Mouse (Mus musculus): Measurements from ENCODE around the gene 4930518I15Rik. TPM values are rescaled to one million over a fixed set of nuclear protein-coding genes. Genes with fewer than 3 reads are reported as not detected.
"Not testable (repeated sequence)": the region's sequence is repeated elsewhere in the genome, so short reads cannot be mapped to it uniquely, and the experiment has no call there.

4930518I15Rik gene
- total RNA-seq (2021) (1 to 10 TPM; 2.5 to 3.4 TPM), polyA plus RNA-seq (2012; rRNA removed) (0.68 and 0.98 TPM in 2 replicates)
- long read RNA-seq: 0 reads

- no peak for DNase-seq
These were observed at the start of gene 4930518I15Rik for GRCm38 (mm10) chr2:156857835-156858234. Gene 4930518I15Rik (minus strand): TSS chr2:156857946.

DNA sequence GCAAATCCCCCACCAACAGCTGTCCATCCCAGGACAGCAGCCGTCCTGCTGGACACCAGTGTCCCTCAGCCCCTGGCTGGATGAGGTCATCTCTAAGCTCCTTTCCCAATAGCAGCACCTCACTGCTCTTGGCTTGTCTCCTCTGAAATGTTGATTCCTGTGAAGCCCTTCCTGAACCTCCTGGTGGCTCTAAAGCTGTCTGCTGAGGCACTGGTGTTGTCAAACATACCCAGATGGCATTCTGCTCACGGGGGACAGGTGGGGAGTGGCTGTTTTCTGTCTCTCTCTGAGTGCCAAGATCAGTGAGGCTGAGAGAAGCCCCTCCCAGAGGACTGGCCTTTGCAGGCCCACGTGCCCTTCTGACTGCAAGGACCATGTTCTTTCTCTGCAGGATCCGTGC, 48.2 kb upstream of the 4930518I15Rik start:
- not testable (repeated sequence) for DNase-seq

GRCm38 (mm10) chr2:156904976-156905717, 47.4 kb upstream of the 4930518I15Rik start:
- peak; percentile 54 for DNase-seq

- DNase-seq: no peak
These were observed 45.6 kb upstream of the 4930518I15Rik start for GRCm38 (mm10) chr2:156903367-156903766.

- DNase-seq: not testable (repeated sequence)
These were observed 44.7 kb upstream of the 4930518I15Rik start for GRCm38 (mm10) chr2:156902411-156902810.

GRCm38 (mm10) chr2:156901883-156902282, 44.1 kb upstream of the 4930518I15Rik start:
- no peak for DNase-seq

GRCm38 (mm10) chr2:156901344-156901743, 43.6 kb upstream of the 4930518I15Rik start:
- no peak for DNase-seq

DNA sequence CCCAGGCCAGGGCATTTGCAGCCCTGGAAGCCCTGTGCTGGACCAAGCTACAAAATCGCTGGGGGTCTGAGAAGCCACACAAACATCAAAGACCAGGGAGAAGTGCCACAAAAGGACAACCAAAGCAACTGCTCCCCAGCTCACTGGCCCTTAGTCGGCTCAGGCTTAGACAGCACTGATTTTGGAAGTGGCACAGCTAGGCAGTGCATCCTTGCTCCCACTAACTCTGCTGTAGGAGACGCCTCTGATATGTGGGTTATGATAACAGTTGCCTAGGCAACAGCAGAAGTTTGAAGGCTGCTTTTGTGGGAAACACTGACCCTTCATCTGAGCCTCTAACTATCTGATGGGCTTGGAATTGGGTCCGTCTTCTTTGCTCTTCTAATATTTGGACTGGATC, 41.4 kb upstream of the 4930518I15Rik start:
- DNase-seq: no peak

DNA sequence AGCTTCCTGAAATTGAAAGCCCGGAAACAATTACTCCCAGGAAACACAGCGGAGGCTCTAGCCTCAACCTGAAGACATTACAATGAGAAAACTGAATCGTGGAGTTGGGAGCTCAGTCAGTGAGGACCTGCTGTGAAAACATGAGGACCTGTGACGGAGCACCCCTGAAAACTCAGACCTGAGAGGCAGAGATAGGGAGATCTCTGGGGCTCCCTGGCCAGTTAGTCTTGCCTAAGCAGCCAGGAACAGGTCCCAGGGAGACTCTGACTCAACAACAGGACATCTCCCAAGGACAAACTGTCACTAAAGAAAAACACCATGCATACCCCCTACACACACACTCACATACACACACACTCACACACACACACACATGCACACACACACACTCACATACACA, 40.6 kb upstream of the 4930518I15Rik start:
- no peak for DNase-seq

- no peak for DNase-seq
These were observed 39.3 kb upstream of the 4930518I15Rik start for GRCm38 (mm10) chr2:156897034-156897433.

GRCm38 (mm10) chr2:156896384-156896914, 38.7 kb upstream of the 4930518I15Rik start:
- no peak for DNase-seq

DNA sequence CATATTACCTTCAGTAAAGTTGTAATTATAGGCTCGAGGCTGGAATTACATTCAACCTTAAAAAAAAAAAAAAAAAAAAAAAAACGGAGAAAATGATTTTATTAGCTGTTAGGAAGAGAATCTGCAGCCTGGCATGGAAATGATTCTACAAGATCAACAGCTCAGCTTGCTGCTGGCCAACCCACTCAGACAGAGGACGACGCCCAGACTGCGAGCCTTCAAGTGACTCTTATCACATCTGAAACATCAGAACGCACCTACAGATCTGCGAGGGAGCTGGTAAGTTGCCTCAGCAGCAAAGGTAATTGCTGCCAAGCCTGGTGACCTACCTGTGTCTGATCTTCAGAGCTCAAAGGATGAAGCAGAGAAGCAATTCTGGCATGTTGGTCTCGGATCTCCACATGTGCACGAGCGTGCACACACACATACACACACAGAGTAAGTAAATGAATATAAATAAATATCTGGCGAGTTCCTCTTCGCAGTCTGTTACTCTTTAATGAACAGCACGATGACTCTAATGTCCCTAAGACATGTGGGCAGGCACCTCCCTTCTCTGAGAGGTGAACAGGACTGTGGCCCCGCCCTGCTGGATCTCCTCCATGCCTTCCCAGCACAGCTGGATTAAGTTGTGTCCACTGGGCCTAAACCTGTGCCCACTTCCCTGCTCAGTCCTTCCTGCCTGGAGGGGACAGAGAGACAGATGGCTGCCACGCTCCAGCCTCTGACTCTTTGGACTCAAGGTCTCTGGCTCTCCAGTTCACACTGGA, 36.9 kb upstream of the 4930518I15Rik start:
- no peak for DNase-seq

DNA sequence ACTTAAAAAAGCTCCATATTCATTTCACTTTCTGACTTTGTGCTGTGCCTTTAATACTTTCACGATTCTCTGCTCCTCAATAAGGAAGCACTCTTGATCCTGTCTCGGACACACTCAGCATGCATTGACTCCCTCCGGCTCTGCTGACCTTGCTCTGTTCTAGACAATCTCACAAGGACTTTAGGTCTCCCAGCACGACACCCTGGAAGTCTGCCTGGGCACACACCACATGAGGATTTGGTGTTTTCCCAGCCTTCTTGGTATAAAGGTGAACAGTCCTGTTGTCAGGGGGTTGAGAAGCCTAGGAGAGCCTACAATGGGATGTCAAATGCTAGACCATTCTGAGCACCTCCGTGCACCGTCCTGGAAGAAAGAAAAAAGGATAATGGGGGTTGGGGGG, 35.1 kb upstream of the 4930518I15Rik start:
- no peak for DNase-seq

GRCm38 (mm10) chr2:156892240-156892639, 34.5 kb upstream of the 4930518I15Rik start:
- no peak for DNase-seq

DNA sequence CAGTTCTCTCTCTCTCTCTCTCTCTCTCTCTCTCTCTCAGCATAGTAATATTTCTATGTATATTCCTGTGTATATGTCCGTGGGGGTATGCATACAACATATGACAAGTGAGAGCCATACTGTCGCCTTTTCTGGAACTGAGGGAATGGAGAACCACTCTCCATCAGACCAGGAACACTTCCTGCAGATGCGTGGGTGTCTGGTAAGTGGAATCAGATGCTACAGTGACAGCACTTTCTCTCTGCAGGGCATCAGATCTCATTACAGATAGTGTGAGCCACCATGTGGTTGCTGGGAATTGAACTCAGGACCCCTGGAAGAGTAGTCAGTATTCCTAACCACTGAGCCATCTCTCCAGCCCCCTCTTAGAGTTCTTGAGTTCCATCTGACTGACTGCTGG, 30.7 kb upstream of the 4930518I15Rik start:
- DNase-seq: no peak

- DNase-seq: no peak
These were observed 29.3 kb upstream of the 4930518I15Rik start, which contains the start of gene Sla2 for GRCm38 (mm10) chr2:156887017-156887416. Gene Sla2 (minus strand): TSS chr2:156887192.

- DNase-seq: no peak
These were observed 28.4 kb upstream of the 4930518I15Rik start for GRCm38 (mm10) chr2:156886084-156886631.

DNA sequence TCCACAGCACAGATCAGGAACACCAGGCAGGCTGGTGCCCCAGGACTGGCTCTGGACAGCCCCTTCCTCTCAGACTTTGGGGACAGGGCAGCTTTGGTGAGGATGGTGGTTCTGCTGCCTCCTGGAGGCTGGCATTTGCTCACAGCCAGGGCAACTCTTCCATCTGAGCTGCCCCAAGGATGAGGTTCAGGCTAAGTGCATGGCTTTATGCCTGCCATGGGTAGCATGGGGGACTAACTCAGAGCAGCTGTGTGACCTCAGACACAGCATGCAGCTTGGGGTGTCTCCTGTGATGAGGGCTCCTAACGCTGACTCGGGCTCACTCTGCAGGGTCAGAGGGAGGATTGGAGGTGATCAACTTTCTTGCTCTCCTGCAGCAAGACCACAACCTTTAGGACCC, 27.9 kb upstream of the 4930518I15Rik start:
- not testable (repeated sequence) for DNase-seq

DNA sequence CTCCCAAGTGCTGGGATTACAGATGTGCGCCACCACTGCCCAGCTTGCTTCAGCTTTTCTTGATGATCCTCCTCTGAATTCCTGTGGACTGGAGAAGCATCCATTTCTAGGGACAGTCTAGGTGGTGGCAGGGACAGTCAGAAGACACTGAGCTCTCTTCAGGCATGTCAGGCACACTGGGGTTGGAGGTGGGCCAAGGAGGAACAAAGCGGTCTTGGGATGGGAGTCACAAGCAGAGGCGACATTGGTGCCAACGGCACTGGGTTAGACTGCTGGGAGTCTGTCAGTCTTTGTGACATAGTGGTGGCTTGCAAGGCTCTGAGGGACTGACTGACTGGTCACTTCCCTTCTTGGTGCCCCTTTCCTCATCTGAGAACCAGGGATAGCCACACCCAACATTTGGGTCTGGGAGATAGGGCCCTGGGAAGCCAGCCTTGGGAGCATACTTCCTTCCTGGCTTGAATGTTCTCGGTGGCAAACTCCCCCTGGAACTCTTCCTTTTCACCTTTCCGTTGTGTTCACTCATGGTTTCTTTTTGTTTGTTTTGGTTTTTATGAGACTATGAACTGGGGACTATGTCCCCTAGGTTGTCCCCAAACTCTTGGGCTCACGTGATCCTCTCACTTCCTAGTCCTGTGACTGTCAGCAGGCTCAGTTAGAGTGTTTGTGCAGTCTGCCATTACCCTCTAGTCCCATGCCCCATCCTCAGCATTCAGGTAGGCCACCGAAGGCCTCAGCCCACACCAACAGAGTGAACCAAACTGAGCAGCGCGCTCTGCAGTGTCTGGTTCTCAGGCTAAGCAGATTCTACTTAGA, 26.9 kb upstream of the 4930518I15Rik start:
- no peak for DNase-seq

GRCm38 (mm10) chr2:156882431-156883001, 24.8 kb upstream of the 4930518I15Rik start:
- DNase-seq: no peak

DNA sequence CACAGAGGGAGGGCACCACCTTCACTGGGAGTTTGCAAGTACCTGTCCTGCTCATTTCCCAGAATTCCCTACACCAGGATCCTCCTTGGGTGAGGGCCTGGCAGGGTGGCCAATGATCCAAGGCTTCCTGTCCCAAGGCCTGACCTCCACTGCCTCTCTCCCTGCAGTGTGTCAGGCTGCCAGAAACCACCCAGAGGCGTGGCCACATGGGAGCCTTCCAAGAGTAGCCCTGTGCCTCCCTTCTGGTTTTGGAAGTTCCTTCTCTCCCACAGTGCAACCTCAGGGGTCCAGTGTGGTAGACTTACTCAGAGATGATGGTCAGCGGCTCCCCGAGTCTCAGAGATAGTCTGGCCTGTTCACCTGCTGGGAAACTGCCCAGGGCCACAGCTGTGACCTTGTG, 21.8 kb upstream of the 4930518I15Rik start:
- peak; percentile 68 for DNase-seq

All from adrenal gland, adult 2 months (tissue).